Mouse (Mus musculus) C2C12 (cell line): ENCODE results near the gene Hnrnph1.

Source experiments
- CTCF ChIP-seq: IDR thresholded peaks from one replicate; pipeline ENCODE4 v1.5.1; 2011; ENCODE audit not compliant: control insufficient read depth, insufficient read depth, insufficient read length
- FOSL1 ChIP-seq: IDR thresholded peaks from one replicate; pipeline ENCODE4 v1.8.0; 2011; ENCODE audit warnings: mild to moderate bottlenecking, low read length; ENCODE audit not compliant: poor library complexity, insufficient read depth, severe bottlenecking
- MAX ChIP-seq: IDR thresholded peaks from one replicate; pipeline ENCODE4 v1.6.1; 2011; ENCODE audit warnings: mild to moderate bottlenecking, control low read depth
- MYOG ChIP-seq: IDR thresholded peaks from one replicate; pipeline ENCODE4 v1.6.1; 2011; ENCODE audit not compliant: control insufficient read depth, insufficient read length; ENCODE audit errors: extremely low read depth
- USF1 ChIP-seq: IDR thresholded peaks from one replicate; pipeline ENCODE4 v1.6.1; 2011; ENCODE audit warnings: low read depth, mild to moderate bottlenecking, control low read depth, moderate library complexity

DNA sequence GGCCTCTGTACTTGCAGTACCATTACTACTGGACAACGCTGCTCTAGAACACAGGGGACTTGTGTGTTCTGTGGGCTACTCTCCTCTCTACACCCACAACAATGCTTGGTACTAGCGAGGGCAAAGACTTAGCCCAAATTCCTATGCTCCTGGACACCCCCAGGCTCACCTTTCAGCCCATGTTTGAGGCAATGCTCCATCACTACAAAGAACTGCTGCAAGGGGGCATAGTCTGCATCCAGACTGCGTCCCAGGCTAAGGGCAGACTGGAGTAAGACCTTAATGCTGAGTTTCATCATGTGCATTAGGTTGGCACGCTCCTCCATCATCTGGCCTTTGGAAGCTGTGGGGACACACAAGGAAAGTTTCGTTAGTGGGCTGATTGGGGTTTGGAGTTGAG, 44.7 kb downstream of the Hnrnph1 start:
- TF ChIP-seq MAX (no peak), CTCF (no peak), FOSL1 (no peak), MYOG (no peak), USF1 (no peak)
